Mouse (Mus musculus): ENCODE results near the gene Fam196b. TPM values are rescaled to one million over a fixed set of nuclear protein-coding genes. Genes with fewer than 3 reads are reported as not detected.

Gene Fam196b
- total and polyA plus RNA-seq, 3 experiments = 0.13 to 0.38 TPM; not detected in 1

- Histone ChIP-seq H3K4me3 (replicated peaks in 1 of 3; ENCODE audit: low read depth in 2 of 3, low read length in 2 of 3, poor library complexity in 1 of 3) (no peak overlapping the region), H3K9ac (ENCODE audit: insufficient read depth, low read depth) (no peak overlapping the region), H3K4me2 (ENCODE audit: insufficient read depth, low read depth, poor library complexity, severe bottlenecking) (no peak overlapping the region), H3K27me3 (replicated peaks) (no peaks in the 10 kb centered on the region), H3K79me2 (replicated peaks; ENCODE audit: control insufficient read depth, extremely low read depth, insufficient read depth, poor library complexity, severe bottlenecking) (no peaks in the 10 kb centered on the region), H3K9me3 (replicated peaks; ENCODE audit: low read length) (no peaks in the 10 kb centered on the region), H3K36me3 (replicated peaks in 1 of 2; ENCODE audit: control insufficient read depth in 1 of 2, insufficient read depth in 1 of 2, low read length in 1 of 2) (peaks cover 26 to 83% of the 10 kb centered on the region in 2 experiments), H3K4me1 (ENCODE audit: control insufficient read depth in 1 of 2, insufficient read depth in 2 of 2) (no peaks in the 10 kb centered on the region; a peak in 1 of 4 replicates), H3K27ac (ENCODE audit: insufficient read depth, low read depth) (no peak overlapping the region)
- in situ Hi-C loops (cut with MboI; ENCODE audit: low pct_ligation_motif_present, low pct_unique_long_range_greater_than_20kb, low sequenced_read_pairs) = no loop called here
- dilution Hi-C loops (cut with MboI; ENCODE audit: extremely low pct_ligation_motif_present, extremely low pct_unique_long_range_greater_than_20kb, low sequenced_read_pairs) = no loop called here
- TF ChIP-seq ZC3H11A (IDR thresholded peaks at IDR 0.05; ENCODE audit: low read depth, low read length) (no peak), SIN3A (IDR thresholded peaks at IDR 0.05; ENCODE audit: low read length) (no peak), HCFC1 (IDR thresholded peaks at IDR 0.05; ENCODE audit: low read depth, low read length) (no peak), TBP (conservative IDR thresholded peaks at IDR 0.05; ENCODE audit: low read depth, low read length) (no peak), TCF12 (IDR thresholded peaks at IDR 0.05; ENCODE audit: low read depth, low read length) (no peak), USF2 (conservative IDR thresholded peaks at IDR 0.05; ENCODE audit: low read depth, low read length) (no peak), CHD1 (IDR thresholded peaks at IDR 0.05; ENCODE audit: low read depth, low read length) (no peak), MAZ (IDR thresholded peaks at IDR 0.05; ENCODE audit: low read depth, low read length) (no peak), USF1 (IDR thresholded peaks at IDR 0.05; ENCODE audit: low read depth, low read length) (no peak), E2F4 (IDR thresholded peaks at IDR 0.05; ENCODE audit: insufficient replicate concordance, low read depth, low read length) (no peak), MEF2A (IDR thresholded peaks at IDR 0.05; ENCODE audit: borderline replicate concordance, low read depth, low read length) (no peak), MYC (IDR thresholded peaks at IDR 0.05; ENCODE audit: low read depth, low read length) (no peak), ZNF384 (IDR thresholded peaks at IDR 0.05; ENCODE audit: low read depth, low read length) (no peak), PAX5 (IDR thresholded peaks at IDR 0.05; ENCODE audit: low read length) (no peak), JUND (conservative IDR thresholded peaks at IDR 0.05; ENCODE audit: low read depth, low read length) (no peak), NELFE (IDR thresholded peaks at IDR 0.05; ENCODE audit: low read depth, low read length) (no peak)
- peak; percentile 40 for DNase-seq (ENCODE audit: extremely low read depth)
These were observed 133.3 kb downstream of the Fam196b start for GRCm38 (mm10) chr11:34447891-34448290.

GRCm38 (mm10) chr11:34449944-34450343 is 135.3 kb downstream of the Fam196b start:
- Histone ChIP-seq H3K4me2 (ENCODE audit: insufficient read depth, low read depth, poor library complexity, severe bottlenecking) (no peak overlapping the region), H3K79me2 (replicated peaks; ENCODE audit: control insufficient read depth, extremely low read depth, insufficient read depth, poor library complexity, severe bottlenecking) (no peaks in the 10 kb centered on the region), H3K36me3 (replicated peaks in 1 of 2; ENCODE audit: control insufficient read depth in 1 of 2, insufficient read depth in 1 of 2, low read length in 1 of 2) (peaks cover 31 to 84% of the 10 kb centered on the region in 2 experiments), H3K27me3 (replicated peaks) (no peaks in the 10 kb centered on the region), H3K4me3 (replicated peaks in 1 of 3; ENCODE audit: low read depth in 2 of 3, low read length in 2 of 3, poor library complexity in 1 of 3) (no peak overlapping the region), H3K4me1 (ENCODE audit: control insufficient read depth in 1 of 2, insufficient read depth in 2 of 2) (no peaks in the 10 kb centered on the region; a peak in 1 of 4 replicates), H3K9ac (ENCODE audit: insufficient read depth, low read depth) (no peak overlapping the region), H3K9me3 (replicated peaks; ENCODE audit: low read length) (no peaks in the 10 kb centered on the region), H3K27ac (ENCODE audit: insufficient read depth, low read depth) (no peak overlapping the region)
- in situ Hi-C loops (cut with MboI; ENCODE audit: low pct_ligation_motif_present, low pct_unique_long_range_greater_than_20kb, low sequenced_read_pairs) (no loop called here), dilution Hi-C loops (cut with MboI; ENCODE audit: extremely low pct_ligation_motif_present, extremely low pct_unique_long_range_greater_than_20kb, low sequenced_read_pairs) (no loop called here)
- DNase-seq (ENCODE audit: extremely low read depth) = no peak
- TF ChIP-seq MXI1 (IDR thresholded peaks at IDR 0.05; ENCODE audit: low read depth, low read length) (no peak), MEF2A (IDR thresholded peaks at IDR 0.05; ENCODE audit: borderline replicate concordance, low read depth, low read length) (no peak), USF1 (IDR thresholded peaks at IDR 0.05; ENCODE audit: low read depth, low read length) (no peak), BHLHE40 (IDR thresholded peaks at IDR 0.05; ENCODE audit: low read depth, low read length) (no peak), MYC (IDR thresholded peaks at IDR 0.05; ENCODE audit: low read depth, low read length) (no peak), TCF12 (IDR thresholded peaks at IDR 0.05; ENCODE audit: low read depth, low read length) (no peak), CHD1 (IDR thresholded peaks at IDR 0.05; ENCODE audit: low read depth, low read length) (no peak), UBTF (IDR thresholded peaks at IDR 0.05; ENCODE audit: low read depth, low read length) (no peak), CHD2 (IDR thresholded peaks at IDR 0.05; ENCODE audit: low read length) (no peak), E2F4 (IDR thresholded peaks at IDR 0.05; ENCODE audit: insufficient replicate concordance, low read depth, low read length) (no peak)
